Mouse (Mus musculus) stomach, embryonic 15.5 days (tissue): Measurements from ENCODE around the gene Rhox12. TPM values are rescaled to one million over a fixed set of nuclear protein-coding genes. Genes with fewer than 3 reads are reported as not detected.

Experiments
- ATAC-seq: fragments of 200-750 bp; cut with Nextera tagmentation; 2 replicates; pipeline ENCODE4 v1.8.0; 2017; ENCODE audit warnings: low read depth, moderate number of reproducible peaks, moderate TSS enrichment; ENCODE audit not compliant: insufficient read depth, low FRiP score
- H3K27ac ChIP-seq: fragments of 300-500 bp; sonication (generic); 2 replicates; pipeline ENCODE4 v1.5.1; 2015; ENCODE audit warnings: mild to moderate bottlenecking, inconsistent platforms
- H3K27me3 ChIP-seq: fragments of 300-500 bp; sonication (generic); replicated peaks from 2 replicates; pipeline ENCODE4 v1.6.1; 2015; ENCODE audit warnings: inconsistent platforms
- H3K36me3 ChIP-seq: fragments of 300-500 bp; sonication (generic); 2 replicates; pipeline ENCODE4 v1.6.1; 2015; ENCODE audit warnings: inconsistent platforms
- H3K4me1 ChIP-seq: fragments of 300-500 bp; sonication (generic); 2 replicates; pipeline ENCODE4 v1.6.1; 2015; ENCODE audit warnings: inconsistent platforms
- H3K4me2 ChIP-seq: fragments of 300-500 bp; sonication (generic); 2 replicates; pipeline ENCODE4 v1.6.1; 2015; ENCODE audit warnings: mild to moderate bottlenecking, inconsistent platforms
- H3K4me3 ChIP-seq: fragments of 300-500 bp; sonication (generic); replicated peaks from 2 replicates; pipeline ENCODE4 v1.5.1; 2015; ENCODE audit warnings: inconsistent platforms
- H3K9ac ChIP-seq: fragments of 300-500 bp; sonication (generic); 2 replicates; pipeline ENCODE4 v1.6.1; 2015; ENCODE audit warnings: inconsistent platforms
- H3K9me3 ChIP-seq: fragments of 300-500 bp; sonication (generic); 2 replicates; pipeline ENCODE4 v1.6.1; 2016; ENCODE audit warnings: inconsistent platforms
- WGBS: fragments of 180-500 bp; shearing (Covaris S2); methylation state at CpG from one replicate; pipeline ENCODE4 v1.1.7; 2015; 5-methylcytosine and 5-hydroxymethylcytosine counted together
- polyA plus RNA-seq: library from polyadenylated mRNA; unstranded; fragments of >200 nt; fragmentation: Nextera tagmentation; extraction: Ambion mirVana; gene quantifications from 2 replicates; pipeline ENCODE4 v1.2.1, GENCODE M21; 2015

Gene Rhox12
- polyA plus RNA-seq: not detected in 2 replicates

DNA sequence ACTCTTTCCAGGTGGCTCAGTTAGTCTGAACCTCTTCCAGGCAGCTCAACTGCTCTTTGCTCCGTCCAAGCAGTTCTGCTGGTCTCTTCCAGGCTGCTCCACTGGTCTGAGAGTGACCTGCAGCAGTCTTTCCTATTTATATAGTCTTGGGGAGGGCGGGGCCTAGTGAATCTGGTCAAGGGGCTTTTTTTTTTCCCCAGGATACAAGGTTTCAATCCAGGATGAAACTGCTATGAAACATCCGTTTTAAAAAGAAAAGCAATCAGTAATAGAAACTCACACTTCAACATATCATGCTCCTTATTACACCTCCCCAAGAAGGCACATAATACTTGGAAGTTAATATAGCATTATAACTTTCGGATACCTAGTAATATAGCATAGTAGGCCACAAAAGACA, at the start of gene Rhox12:
Rhox12 (minus strand) TSS at position 101 of the 400 bp plus-strand sequence.
- WGBS: 69% methylated on average over 4 of the region's 4 CpGs
- Histone ChIP-seq H3K27ac (no peak within 1 kb of the TSS), H3K36me3 (no peaks in the 10 kb centered on the region), H3K4me3 (no peak within 1 kb of the TSS), H3K27me3 (no peaks in the 10 kb centered on the region), H3K4me2 (no peak within 1 kb of the TSS), H3K4me1 (no peaks in the 10 kb centered on the region), H3K9ac (no peak within 1 kb of the TSS), H3K9me3 (no peaks in the 10 kb centered on the region)
- ATAC-seq: no peak

DNA sequence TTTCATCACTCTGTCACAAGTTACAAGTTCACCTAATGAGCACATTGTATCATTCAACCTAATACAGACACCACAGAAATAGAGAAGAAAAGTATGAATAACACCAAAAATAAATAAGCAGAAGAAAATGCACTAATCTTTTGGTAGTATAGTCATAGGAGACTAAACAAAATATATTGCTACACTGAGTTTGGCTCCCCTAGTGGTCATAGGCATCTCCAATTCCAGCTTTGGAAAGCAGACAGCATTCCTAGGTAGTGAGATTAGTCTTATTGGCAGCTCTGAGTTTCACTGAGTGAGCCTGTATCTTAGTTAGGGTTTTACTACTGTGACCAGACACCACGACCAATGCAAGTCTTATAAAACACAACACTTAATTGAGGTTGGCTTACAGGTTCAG, 48.4 kb upstream of the Rhox12 start:
- no peak overlapping the region for H3K9ac ChIP-seq
- no peaks in the 10 kb centered on the region for H3K9me3 ChIP-seq
- no peaks in the 10 kb centered on the region for H3K4me1 ChIP-seq
- ATAC-seq: no peak
- 71% methylated on average over 1 of the region's 1 CpGs for WGBS
- no peak overlapping the region for H3K4me3 ChIP-seq
- H3K27me3 ChIP-seq: no peaks in the 10 kb centered on the region
- H3K27ac ChIP-seq: no peak overlapping the region
- no peak overlapping the region for H3K4me2 ChIP-seq
- no peaks in the 10 kb centered on the region for H3K36me3 ChIP-seq

DNA sequence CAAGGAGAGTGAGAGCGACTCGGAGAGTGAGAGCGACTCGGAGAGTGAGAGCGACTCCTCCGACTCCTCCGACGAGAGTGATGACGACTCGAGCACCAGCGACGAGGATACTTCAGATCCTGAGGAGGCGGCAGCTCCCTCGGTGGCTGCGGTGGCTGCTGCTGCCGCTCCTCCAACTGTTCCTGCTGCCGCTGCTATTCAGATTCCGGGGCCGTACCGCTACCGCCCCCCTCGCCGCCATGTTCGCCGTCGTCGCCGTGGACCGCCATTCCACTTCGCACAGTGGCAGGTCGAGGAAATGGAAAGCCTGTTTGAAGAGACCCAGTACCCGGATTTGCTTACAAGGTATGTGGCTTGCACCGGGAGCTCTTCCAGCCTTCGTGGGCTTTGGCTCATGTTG, 10.8 kb upstream of the Rhox12 start:
- 86% methylated on average over 34 of the region's 34 CpGs for WGBS

GRCm38 (mm10) chrX:38120982-38121381, 10.3 kb upstream of the Rhox12 start, which contains the start of gene Rhox13:
Gene Rhox13 (plus strand): TSS chrX:38121219.
- H3K9me3 ChIP-seq: no peaks in the 10 kb centered on the region
- no peak within 1 kb of the TSS for H3K27ac ChIP-seq
- H3K4me3 ChIP-seq: no peak within 1 kb of the TSS
- H3K36me3 ChIP-seq: no peaks in the 10 kb centered on the region
- no peaks in the 10 kb centered on the region for H3K4me1 ChIP-seq
- no peak for ATAC-seq
- WGBS: 91% methylated on average over 20 of the region's 20 CpGs
- no peak within 1 kb of the TSS for H3K9ac ChIP-seq
- H3K4me2 ChIP-seq: no peak within 1 kb of the TSS
- H3K27me3 ChIP-seq: no peaks in the 10 kb centered on the region

More for the DNA sequence above, 10.8 kb upstream of the Rhox12 start:
- no peaks in the 10 kb centered on the region for H3K4me1 ChIP-seq
- no peak overlapping the region for H3K4me2 ChIP-seq
- no peaks in the 10 kb centered on the region for H3K36me3 ChIP-seq
- H3K4me3 ChIP-seq: no peak overlapping the region
- H3K27me3 ChIP-seq: no peaks in the 10 kb centered on the region
- H3K27ac ChIP-seq: no peak overlapping the region
- H3K9me3 ChIP-seq: no peaks in the 10 kb centered on the region
- no peak for ATAC-seq
- no peak overlapping the region for H3K9ac ChIP-seq

DNA sequence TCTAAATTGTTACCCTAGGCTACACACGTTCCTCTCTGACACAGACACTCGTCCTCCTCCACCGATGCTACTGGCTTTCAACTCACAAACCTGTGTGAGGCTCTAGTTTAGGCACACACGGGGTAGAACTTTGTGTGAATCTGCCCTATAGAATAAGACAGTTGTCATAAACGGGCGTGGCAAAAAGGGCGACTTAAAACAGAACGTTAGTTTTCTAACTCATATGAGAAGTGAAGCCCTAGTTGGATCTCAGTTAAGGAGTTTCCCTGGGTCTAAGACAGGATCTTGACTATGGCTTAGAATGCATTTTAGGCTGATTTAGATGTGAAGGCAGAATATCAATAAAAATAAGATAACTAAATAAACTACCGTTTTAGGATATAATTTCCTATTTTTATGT, 25.7 kb downstream of the Rhox12 start, which contains the start of gene Rhox11:
Rhox11 (minus strand) TSS at position 101 of the 400 bp plus-strand sequence.
- no peak within 1 kb of the TSS for H3K4me3 ChIP-seq
- ATAC-seq: no peak
- no peak within 1 kb of the TSS for H3K27ac ChIP-seq
- 86% methylated on average over 9 of the region's 9 CpGs for WGBS
- H3K4me1 ChIP-seq: no peaks in the 10 kb centered on the region
- H3K27me3 ChIP-seq: no peaks in the 10 kb centered on the region
- no peak within 1 kb of the TSS for H3K9ac ChIP-seq
- H3K36me3 ChIP-seq: no peaks in the 10 kb centered on the region
- H3K4me2 ChIP-seq: no peak within 1 kb of the TSS
- H3K9me3 ChIP-seq: no peaks in the 10 kb centered on the region

- Histone ChIP-seq H3K4me3 (no peak overlapping the region), H3K9me3 (no peaks in the 10 kb centered on the region), H3K27ac (no peak overlapping the region), H3K36me3 (no peaks in the 10 kb centered on the region), H3K27me3 (no peaks in the 10 kb centered on the region), H3K4me1 (no peaks in the 10 kb centered on the region), H3K9ac (no peak overlapping the region), H3K4me2 (no peak overlapping the region)
- 25% methylated on average over 12 of the region's 12 CpGs for WGBS
- ATAC-seq: no peak
Observed at GRCm38 (mm10) chrX:38084226-38084625, 26.5 kb downstream of the Rhox12 start.

- H3K4me2 ChIP-seq: no peak within 1 kb of the TSS
- 88% methylated on average over 11 of the region's 11 CpGs for WGBS
- no peaks in the 10 kb centered on the region for H3K9me3 ChIP-seq
- no peaks in the 10 kb centered on the region for H3K36me3 ChIP-seq
- no peak within 1 kb of the TSS for H3K9ac ChIP-seq
- no peak for ATAC-seq
- H3K4me3 ChIP-seq: no peak within 1 kb of the TSS
- no peaks in the 10 kb centered on the region for H3K27me3 ChIP-seq
- H3K4me1 ChIP-seq: no peaks in the 10 kb centered on the region
- no peak within 1 kb of the TSS for H3K27ac ChIP-seq
Observed at GRCm38 (mm10) chrX:38066175-38066574, 44.5 kb downstream of the Rhox12 start, which contains the start of gene Rhox10. Gene Rhox10 (plus strand): TSS chrX:38066475.

DNA sequence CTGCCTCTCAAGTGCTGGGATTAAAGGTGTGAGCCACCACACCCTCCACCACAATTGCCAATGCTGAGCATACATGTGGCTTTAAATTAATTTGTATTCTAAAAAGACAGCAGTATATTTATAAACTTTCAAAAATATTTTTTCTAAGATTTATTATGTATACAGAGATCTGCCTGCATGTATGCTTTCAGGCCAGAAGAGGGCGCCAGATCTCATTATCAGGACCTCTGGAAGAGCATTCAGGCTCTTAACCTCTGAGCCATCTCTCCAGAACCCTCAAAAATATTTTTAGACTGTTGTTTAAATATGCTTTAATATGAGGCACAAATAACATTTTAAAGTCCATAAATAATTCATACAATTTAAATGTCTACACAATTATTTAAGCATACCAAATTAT, 49.2 kb downstream of the Rhox12 start:
- no peak overlapping the region for H3K4me3 ChIP-seq
- no peak overlapping the region for H3K4me2 ChIP-seq
- no peaks in the 10 kb centered on the region for H3K36me3 ChIP-seq
- 0% methylated on average over 1 of the region's 1 CpGs for WGBS
- no peaks in the 10 kb centered on the region for H3K9me3 ChIP-seq
- no peak for ATAC-seq
- H3K9ac ChIP-seq: no peak overlapping the region
- H3K27me3 ChIP-seq: no peaks in the 10 kb centered on the region
- H3K4me1 ChIP-seq: no peaks in the 10 kb centered on the region
- H3K27ac ChIP-seq: no peak overlapping the region

Other genes starting within 250 kb of the Rhox12 start
- not detected in 2 replicates for gene Rhox8, start 232.0 kb downstream of the Rhox12 start, polyA plus RNA-seq
- not detected in 2 replicates for gene Rhox7b, start 213.7 kb downstream of the Rhox12 start, polyA plus RNA-seq
- gene Rhox9, start 209.1 kb downstream of the Rhox12 start, polyA plus RNA-seq: not detected in 2 replicates
- not detected in 2 replicates for gene Btg1-ps1, start 92.1 kb downstream of the Rhox12 start, polyA plus RNA-seq
- gene Btg1-ps2, start 67.8 kb downstream of the Rhox12 start, polyA plus RNA-seq: not detected in 2 replicates
- not detected in 2 replicates for gene Rhox10, start 44.4 kb downstream of the Rhox12 start, polyA plus RNA-seq
- not detected in 2 replicates for gene Rhox11, start 25.8 kb downstream of the Rhox12 start, polyA plus RNA-seq
- not detected in 2 replicates for gene Rhox13, start 10.3 kb upstream of the Rhox12 start, polyA plus RNA-seq
- gene Zbtb33, start 78.9 kb upstream of the Rhox12 start, polyA plus RNA-seq: 3.6 and 3.9 TPM in 2 replicates
- 31.8 and 34.5 TPM in 2 replicates for gene Tmem255a, start 141.5 kb upstream of the Rhox12 start, polyA plus RNA-seq
- 0.15 and 0.41 TPM in 2 replicates for gene Atp1b4, start 205.3 kb upstream of the Rhox12 start, polyA plus RNA-seq